Mouse (Mus musculus) thymus, postnatal 4 days (tissue): ENCODE data around the gene Mylk3.

Experiments used
- DNase-seq: peaks from one replicate; pipeline ENCODE4 v3.0.0; 2021

The Mylk3 gene

DNA sequence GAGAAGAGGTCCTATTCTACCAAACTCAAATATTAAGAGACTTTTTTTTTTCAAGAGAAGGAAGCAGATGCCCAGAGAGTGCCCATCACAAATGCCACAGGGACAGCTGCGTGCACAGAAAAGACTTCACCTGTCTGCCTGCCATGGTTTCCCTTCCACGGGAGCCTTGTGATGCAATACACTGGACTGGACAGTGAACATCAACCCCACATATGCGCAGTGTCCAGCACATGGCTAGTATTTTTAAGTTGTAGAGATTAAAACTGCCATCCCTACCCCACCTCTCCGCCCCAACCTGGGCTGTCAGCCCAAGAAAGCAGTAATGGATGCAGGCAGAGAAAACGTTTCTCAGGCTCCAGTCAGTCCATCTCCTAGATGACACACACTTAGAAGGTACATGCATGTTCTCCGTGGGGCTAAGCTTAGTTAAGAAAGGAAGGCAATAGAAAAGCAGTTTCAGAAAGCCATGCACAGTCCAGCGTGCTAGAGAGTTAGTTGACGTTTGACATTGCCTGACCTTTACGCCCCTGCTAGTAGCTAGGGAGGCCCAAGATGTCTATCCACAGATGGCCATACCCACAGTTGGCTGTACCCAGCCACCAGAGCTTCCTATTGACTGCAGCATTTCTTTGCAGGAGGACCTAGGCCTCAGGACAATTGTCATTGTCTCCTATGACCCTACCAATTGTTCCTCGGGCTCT is 5.9 kb downstream of the Mylk3 start:
- no peak for DNase-seq

DNA sequence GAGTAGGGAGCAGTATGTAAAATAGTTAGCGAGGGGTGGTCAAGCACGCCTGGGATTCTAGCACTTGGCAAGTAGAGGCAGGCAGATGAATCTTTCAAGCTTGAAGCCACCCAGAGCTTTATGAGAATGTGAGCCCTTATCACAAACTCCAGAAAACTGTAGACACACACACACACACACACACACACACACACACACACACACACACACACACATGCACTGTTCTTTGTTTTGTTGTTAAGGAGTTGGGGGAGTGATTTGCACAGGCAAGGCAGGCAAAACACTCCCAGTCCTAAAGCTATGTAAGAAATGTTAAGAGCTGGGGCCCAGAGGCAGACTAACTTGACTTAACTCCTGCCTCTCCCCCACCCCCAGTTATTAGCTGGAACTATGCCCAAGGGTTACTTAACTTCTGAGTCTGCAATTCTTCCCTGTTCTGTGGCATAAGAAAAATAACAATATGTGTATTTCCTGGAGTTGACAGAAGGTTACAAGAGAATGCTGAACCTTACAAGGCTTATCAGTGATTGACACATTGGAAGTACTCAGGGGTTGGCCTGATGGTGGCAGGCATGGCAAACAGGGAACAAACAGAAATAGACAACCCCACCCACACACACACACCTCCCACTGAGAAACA is 6.9 kb downstream of the Mylk3 start:
- DNase-seq = no peak

DNA sequence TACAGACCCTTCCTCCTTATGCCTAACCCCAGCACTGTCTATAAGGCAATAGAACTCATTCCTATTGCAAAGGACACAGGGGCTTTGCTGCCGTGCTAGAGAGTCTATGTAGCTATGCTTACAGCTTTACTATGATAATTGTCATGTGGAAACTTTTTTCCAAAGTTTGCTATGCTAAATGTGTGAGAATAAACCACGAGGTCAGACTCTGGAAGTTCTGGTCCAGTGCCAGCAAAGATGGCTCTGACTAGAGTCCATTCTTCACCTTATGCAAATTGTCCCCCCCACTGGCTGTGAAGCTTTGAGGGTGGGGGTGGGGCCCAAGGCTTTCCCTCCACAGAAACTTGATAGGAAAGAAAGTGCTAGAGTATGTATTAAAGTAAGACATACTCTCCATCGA is 9.6 kb downstream of the Mylk3 start:
- DNase-seq = no peak

DNA sequence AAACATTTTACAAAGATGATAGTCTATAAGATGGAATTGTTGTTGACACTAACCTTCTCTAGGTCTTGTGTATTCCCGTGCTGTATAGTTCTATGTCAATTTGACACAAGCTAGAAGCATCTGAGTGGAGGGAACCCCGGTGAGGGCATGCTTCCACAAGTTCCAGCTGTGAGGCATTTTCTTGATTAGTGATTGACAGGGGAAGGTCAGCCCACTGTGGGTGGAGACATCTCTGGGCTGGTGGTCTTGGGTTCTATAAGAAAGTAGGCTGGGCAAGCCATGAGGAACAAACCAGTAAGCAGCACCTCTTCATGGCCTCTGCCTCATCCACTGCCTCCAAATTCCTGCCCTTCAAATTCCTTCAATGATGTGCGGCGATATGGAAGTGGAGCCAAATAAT is 11.9 kb downstream of the Mylk3 start:
- no peak for DNase-seq

DNA sequence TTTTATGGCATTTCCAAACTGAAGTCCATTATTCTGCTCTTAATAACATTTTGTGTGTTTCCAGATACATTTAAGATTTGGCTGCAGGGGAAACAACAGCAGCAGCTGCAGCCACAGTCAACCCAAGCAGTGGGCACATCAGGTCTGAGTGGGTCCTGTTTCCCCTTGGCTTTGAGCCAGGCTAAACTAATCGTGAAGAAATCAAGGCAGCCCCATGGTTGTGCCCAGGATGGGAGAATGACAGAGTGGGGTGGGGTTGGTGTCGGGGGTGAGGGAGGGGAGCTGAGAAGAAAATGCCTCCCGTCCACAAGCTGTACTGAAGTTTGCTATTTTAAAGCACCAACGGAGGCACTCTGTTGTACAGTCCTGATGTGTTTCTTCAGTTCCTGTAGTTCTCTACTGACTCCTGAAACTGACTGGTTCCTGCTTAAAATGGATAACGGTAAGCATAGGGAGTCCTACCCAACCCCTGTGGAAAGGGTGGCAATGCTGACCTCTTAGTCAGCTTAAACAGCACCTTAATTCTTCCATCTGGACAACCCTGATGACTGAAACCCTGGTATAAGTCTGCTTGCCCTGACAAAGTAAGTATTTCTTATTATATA is 12.6 kb downstream of the Mylk3 start:
- DNase-seq = no peak

DNA sequence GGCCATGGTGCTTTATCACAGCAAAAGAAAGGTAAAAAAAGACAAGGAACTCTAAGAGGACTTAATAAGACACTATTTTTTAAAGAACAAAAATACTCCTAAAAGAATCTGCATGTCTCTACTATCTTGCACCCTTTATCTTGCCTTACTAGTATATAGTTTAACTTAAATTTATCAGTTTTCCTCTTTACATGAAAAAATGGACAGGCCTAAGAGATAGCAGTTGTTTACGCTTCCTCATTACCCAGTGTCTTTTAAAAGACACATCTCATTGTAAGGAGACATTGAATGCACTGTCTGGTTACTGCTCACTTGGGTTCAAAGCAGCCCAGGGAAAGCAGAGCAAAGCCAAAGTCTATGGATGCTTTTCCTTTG is 13.7 kb downstream of the Mylk3 start:
- no peak for DNase-seq

DNA sequence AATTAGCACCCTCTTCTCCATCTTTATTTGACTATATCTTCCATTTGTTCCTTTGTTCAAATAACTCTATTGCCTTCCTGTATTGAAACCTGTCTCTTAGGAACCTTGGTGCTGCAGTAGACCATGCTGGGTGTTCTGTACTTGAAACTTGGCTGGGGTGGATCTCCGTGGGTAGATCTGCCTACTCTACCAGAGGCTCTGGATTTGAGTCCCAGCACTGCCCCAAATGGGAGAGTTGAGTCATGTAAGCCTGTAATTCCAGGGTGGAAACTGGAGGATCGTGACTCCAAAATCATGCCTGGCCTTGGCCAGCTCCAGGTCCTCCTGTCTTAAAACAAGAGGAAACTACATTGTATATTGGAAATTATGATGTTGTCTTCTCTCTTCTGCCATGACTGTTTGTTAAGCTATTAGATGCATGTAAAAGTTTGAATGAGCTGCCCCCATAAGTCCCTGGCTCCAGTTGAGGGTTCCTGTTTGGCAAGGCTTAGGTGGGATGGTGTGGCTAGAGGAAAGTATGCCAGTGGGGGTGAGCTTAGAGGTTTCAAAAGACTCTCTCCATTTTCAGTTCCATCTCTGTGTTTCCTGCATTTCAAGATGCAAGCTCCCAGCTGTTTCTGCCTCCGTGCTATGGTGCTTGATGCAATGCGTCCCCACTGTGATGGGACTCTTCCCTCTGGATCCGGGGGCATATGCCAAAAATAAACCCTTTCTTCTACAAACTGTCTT is 14.2 kb downstream of the Mylk3 start:
- no peak for DNase-seq

DNA sequence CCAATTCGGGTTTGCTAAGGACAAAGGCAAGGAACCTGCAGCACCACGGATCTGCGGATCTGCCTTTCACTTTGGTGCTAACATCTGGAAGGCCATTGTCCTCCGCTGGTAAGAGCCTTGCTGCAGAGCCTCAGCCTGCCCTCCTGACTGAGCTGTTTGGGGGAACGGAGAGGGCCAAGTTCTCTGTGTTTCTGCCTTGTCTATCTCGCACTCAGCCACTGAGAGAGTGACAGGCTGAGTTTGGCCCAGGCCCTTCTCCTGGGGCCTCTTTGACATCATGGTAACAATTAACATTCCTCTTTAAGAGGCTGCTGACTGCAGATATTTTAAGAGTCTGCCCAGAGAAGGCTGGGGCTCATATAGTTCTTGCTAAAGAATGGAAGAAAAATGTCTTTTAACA is 21.0 kb downstream of the Mylk3 start:
- no peak for DNase-seq

DNA sequence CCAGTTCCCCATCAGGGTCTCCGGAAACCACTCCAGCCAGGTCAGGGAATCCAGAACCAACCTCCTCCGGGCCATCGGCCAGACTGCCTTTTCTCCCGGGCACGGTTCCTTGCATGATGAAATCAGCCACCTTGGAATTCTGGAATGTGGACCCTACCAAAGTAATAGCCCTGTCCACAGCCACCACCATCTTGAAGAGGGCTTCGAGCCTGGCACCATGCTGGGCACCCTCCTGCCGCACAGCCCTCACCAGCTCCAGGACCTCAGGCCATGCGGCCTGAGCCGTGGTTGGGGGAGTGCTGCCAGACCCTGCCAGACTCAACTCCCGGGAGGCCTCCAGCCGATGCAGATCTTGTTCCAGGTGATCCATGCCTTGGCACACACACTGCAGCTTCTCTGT is 21.5 kb downstream of the Mylk3 start:
- no peak for DNase-seq

DNA sequence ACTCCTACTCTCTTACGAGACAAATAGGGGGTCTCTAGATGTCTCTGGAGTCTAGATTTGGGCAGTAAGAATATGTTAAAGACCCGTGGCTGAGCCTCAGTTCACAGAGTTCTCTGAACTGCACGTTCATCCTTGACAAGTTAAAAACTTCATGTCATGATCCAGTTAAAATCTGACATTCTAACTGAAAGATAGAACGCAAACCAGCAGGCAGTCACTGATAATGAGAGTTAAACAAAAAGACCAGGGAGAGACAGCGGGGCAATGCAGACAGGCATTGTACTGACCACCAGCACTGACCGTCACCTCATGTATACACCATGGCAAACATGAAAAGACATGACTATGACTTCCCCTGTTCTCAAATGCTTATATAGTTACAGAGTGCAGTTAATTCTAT is 22.7 kb downstream of the Mylk3 start:
- DNase-seq = no peak

DNA sequence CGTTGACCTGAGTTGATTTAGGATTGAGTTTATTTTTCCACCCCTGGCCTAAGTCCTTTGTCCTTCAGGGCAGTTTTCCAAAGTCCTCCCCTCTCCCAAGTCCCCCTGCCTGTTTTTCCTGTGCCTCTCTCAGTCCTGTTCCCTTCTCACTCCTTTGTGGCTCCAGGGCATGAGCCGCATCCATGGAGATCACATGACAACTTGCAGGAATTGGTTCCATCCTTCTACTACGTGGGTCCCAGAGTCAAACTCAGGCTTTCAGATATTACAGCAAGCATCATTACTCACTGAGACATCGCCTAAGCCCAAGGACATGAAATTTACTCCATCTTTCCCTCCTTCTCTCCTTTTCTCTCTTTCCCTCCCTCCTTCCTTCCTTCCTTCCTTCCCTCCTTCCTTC is 23.9 kb downstream of the Mylk3 start:
- no peak for DNase-seq

DNA sequence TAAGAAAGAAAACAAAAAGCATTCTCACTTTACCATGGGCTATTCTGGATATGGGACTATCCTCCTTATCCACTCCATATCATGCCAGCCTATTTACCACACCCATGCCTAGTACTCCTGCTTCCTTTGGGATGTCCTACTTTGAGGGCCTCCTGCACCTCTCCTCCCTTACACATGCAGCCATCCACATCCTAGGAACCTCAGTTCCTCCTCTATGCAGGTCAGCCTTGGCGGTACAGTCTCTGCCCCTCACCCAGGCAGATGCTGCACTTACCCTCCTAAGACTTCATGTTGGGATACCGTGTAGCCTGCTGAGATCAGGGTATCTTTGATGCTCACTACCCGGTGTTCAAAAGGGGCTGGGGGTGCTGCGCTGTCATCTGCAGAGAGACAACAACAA is 32.9 kb downstream of the Mylk3 start:
- no peak for DNase-seq

DNA sequence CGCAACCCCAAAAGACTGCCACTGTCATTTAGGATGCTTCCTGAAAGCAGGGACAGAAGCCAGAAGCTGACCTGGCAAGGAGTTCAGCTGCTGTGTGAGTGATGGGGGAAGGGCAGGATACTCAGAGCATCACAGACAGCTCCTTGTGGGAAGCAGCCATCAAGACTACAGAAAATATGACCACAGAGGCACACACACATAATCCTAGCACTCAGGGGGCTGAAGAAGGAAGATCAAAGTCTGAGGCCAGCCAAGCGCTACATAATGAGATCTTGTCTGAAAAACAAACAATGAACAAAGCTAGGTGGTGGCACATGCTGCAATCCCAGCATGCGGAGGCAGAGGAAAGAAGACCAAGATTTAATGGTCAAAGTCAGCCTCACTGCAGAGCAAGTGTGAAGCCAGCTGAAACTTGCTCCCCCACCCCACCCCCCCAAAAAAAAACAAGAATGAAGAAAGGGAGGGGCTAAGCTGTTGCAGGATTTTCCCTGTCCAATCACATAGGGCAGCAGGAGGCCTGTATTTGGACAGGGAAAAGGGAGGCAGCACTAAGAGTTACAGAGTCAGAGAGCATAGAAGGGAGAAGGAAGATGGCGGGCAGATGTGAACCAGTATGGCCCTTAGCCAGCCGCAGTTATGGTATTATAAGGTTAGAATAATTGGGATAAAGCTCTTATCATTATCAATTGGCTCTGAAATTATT is 46.1 kb downstream of the Mylk3 start:
- DNase-seq = no peak

DNA sequence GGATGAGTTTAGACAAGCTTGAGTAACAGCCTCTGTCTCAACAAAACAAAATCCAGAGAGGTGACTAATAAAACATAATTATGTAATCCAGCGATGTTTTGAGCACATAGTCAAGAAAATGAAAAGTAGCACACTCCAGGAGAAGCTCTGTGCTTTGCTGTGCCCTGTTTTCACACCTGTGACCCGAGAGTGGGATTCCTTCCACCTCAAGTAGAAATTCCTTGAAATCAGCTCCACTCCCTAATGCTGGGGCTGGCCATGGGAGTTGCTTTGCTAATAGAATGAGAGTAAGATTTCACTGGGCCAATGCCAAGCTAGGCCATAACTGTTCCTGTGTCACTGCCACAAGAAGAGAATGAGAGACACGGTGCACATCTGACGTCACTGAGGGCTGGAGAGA is 48.5 kb downstream of the Mylk3 start:
- no peak for DNase-seq

DNA sequence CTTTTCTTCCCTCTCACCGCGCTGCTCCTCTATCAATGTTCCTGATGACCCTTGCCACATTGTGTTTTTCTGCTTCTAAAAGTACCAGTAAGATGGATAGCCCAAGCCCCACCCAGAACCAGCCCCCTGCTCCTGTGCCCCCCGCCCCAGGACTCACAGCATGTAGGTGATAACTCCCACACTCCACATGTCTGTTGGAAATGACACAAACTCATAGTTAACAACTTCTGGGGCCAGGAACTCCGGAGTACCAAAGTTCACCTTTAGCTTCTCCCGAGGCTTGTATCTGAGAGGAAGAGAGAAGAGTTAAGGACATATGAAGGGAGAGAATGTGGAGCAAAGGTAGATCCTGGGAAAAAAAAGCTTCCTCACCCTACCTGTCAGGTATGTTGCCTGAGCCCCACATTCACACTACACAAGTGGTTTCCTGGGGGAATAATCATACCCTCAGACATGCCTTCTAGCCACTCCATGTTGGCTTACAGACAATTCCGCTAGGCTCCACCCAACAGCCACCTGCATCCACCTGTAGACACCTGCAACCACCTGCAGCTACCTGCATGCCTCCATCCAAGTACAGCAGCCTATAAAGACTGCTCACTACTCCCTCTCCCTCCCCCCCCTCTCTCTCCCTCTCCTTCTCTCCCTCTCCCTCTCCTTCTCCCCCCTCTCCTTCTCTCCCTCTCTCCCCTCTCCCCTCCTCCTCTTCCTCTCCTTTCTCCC is 49.8 kb downstream of the Mylk3 start:
- no peak for DNase-seq

DNA sequence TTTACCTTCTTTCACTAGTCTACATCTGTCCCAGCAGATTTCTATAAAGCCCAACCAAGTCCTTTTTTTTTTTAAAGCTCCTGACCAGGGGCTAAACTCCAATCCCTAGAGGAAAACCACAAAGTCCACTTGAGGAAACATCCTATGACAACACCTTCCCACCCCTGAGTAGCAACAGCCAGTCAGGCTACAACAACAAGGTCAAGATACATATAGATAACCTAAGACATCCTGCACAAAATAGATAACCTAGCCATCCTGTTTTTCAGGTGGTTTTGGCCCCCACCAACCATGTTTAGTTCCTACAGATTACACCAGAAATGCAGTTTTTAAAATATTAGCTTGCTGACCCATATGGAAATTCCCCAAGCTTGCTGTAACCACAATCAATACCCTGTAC is 51.0 kb downstream of the Mylk3 start:
- no peak for DNase-seq

DNA sequence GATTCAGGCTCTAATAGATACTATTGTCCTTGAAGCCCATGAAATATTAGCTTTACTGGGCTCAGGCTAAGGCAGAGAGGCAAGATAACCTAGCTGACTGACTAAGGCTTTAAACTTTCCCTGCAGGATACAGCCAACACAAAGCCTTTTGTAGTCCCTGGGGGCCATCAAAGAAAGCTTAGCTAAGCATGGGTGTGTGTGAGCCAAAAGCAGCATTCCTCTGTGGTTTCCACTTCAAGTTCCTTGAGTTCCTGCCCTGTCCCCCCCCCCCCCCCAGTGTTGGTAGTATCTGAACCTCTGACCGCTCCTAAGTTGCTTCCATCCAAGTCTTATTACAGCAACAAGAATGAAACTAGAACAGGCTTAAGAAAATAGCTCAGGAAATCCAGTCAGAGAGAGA is 56.6 kb downstream of the Mylk3 start:
- no peak for DNase-seq

DNA sequence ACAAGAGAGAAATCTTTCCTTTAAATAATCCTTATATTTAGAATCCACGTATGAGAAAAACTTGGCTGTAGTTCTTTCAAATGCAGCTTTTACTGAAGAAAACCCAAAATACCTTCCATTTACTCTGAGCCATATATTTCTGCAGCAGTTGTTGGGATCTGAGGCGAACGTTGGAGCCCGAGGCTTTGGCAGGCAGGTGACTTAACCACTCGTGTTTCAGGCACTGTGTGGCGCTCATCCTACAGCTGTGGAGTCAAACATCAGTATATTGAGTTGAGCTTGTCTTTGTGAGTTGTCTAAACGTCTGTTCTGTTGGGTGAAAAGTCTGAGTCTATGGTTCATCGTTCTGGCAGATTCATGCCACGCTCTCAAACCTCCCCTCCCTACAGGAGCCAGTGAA is 59.1 kb downstream of the Mylk3 start:
- no peak for DNase-seq

DNA sequence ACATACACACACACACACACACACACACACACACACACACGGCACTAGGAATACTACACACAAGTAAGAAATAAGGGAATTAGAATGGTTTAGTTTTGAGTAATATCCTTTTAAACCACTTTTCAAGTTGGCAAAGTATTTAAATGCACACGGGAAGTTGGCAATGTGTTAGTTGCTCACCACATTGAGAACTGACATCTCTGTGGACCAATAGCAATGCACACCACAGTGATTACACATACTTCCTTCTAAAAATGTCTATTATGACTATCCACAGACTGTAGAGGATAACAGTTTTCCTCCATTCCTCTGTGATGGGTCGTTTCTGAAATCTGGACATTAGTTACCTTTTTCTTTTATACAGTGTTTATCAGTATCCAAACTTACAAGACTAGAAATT is 63.1 kb downstream of the Mylk3 start:
- DNase-seq = no peak

DNA sequence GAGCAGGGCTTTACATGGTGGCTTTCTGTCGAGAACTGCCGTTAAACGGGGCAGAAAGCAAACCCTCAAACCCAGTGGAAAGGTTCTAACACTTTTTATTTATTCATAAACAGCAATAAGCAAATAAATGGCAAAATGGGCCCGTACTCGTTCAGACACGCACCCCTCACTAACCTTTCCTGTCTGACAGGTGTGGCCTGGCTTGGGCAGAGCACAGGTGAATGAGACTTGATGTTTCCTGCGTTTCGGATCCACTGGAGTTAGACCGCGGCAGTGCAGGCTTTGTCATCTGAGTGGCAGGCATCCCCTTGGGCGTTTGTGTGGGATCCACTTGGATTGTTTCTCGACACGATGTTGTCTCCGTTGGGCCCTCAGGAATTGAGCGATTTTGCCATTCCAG is 64.2 kb downstream of the Mylk3 start:
- DNase-seq = no peak

DNA sequence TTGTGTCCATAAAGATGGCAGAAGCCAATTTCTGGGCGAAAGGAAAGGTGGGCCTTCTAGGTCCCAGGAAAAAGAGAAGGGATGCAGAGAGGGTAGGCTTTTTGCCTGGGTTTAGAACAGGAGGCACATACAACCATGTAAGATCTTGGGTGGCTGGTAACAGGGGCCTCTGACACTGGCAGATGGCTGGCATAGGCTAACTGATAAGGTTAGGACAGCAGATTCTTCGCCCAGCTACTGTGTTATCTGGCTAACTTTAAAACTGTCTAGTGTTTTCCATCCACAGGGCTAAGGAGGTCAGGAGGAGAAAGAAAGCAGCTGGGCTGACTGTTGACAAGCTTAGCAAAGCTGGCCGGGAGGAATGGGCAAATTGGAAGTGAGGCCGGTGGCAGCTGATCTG is 67.6 kb downstream of the Mylk3 start:
- no peak for DNase-seq

DNA sequence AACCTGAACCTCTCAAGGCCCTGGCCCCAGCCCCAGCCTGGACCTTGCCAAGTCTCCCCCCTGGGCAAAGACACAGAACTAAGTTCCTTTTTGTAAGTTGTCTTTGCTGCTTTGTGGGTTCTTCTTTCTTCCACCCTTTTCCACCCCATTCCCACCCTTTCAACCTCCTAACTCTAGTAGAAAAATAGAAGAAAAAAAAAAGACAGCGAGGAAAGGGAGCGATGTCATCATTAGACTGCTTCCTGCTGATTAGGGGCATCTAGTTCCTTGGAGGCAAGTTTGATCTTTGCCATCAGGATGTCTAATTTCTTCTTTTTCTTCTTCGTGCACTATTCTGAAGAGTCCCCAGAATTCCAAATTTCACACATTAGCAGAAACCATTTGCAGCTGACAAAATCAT is 73.1 kb downstream of the Mylk3 start:
- no peak for DNase-seq

DNA sequence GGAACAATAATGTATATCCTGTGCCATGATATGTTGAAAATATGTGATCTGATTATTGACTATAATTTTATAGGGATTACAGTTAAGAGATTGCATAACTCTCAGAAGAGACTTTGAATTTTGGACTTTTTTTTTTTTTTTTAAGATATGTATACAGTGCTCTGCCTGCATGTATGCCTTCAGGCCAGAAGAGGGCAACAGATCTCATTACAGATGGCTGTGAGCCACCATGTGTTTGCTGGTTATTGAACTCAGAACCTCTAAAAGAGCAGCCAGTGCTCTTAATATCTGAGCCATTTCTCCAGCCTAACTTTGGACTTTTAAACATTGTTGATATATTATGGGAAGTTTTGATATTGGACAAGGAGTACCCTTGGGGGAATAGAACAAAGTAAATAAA is 74.4 kb downstream of the Mylk3 start:
- peak; percentile 19 for DNase-seq
